Mouse (Mus musculus): Measurements from ENCODE around the gene Col16a1.

- TF ChIP-seq POLR2A (IDR thresholded peaks at IDR 0.05; ENCODE audit: extremely low read depth, insufficient read depth, low read length) = no peak
- no peak for TF ChIP-seq CTCF (IDR thresholded peaks at IDR 0.05; ENCODE audit: low read depth, low read length)
Observed at GRCm38 (mm10) chr4:130010723-130011122, 36.9 kb upstream of the Col16a1 start.

Measured in liver, adult 2 months (tissue).